Mouse (Mus musculus): ENCODE measurements around the gene Iqsec1. TPM values are rescaled to one million over a fixed set of nuclear protein-coding genes. Genes with fewer than 3 reads are reported as not detected.

Gene Iqsec1
- total and polyA plus RNA-seq, 3 experiments: 17.0 to 90.4 (median 83.5) TPM

GRCm38 (mm10) chr6:91012458-91012857 is 24.0 kb upstream of the Iqsec1 start:
- in situ Hi-C loops (cut with MboI; ENCODE audit: low pct_ligation_motif_present, low pct_unique_long_range_greater_than_20kb, low sequenced_read_pairs): no loop called here
- TF ChIP-seq EP300 (IDR thresholded peaks at IDR 0.05; ENCODE audit: low read length) (no peak), MAX (IDR thresholded peaks at IDR 0.05; ENCODE audit: low read length) (no peak), CTCF (conservative IDR thresholded peaks at IDR 0.05 in 1 of 2, IDR thresholded peaks at IDR 0.05 in 1 of 2; ENCODE audit: low read depth in 2 of 2, low read length in 2 of 2) (no peak), ZC3H11A (IDR thresholded peaks at IDR 0.05; ENCODE audit: low read depth, low read length) (no peak), GABPA (IDR thresholded peaks at IDR 0.05; ENCODE audit: insufficient replicate concordance, low read depth, low read length) (no peak), E2F4 (IDR thresholded peaks at IDR 0.05; ENCODE audit: insufficient replicate concordance, low read depth, low read length) (no peak), SIN3A (IDR thresholded peaks at IDR 0.05; ENCODE audit: low read length) (no peak), NRF1 (IDR thresholded peaks at IDR 0.05; ENCODE audit: low read depth, low read length) (no peak), USF1 (IDR thresholded peaks at IDR 0.05; ENCODE audit: low read depth, low read length) (no peak), MXI1 (IDR thresholded peaks at IDR 0.05; ENCODE audit: low read depth, low read length) (no peak), ZNF384 (IDR thresholded peaks at IDR 0.05; ENCODE audit: low read depth, low read length) (no peak), POLR2A (IDR thresholded peaks at IDR 0.05; ENCODE audit: low read depth, low read length) (no peak), HCFC1 (IDR thresholded peaks at IDR 0.05; ENCODE audit: low read depth, low read length) (no peak), SMC3 (IDR thresholded peaks at IDR 0.05; ENCODE audit: low read depth, low read length) (no peak)
- no peak overlapping the region for H3K4me2 ChIP-seq (ENCODE audit: insufficient read depth, low read depth, poor library complexity, severe bottlenecking)
- no peaks in the 10 kb centered on the region for H3K9me3 ChIP-seq (replicated peaks; ENCODE audit: low read length)
- H3K27ac ChIP-seq (ENCODE audit: insufficient read depth, low read depth): no peak overlapping the region
- no peaks in the 10 kb centered on the region for H3K4me1 ChIP-seq (ENCODE audit: control insufficient read depth in 1 of 2, insufficient read depth in 2 of 2)
- dilution Hi-C loops (cut with MboI; ENCODE audit: extremely low pct_ligation_motif_present, extremely low pct_unique_long_range_greater_than_20kb, low sequenced_read_pairs): no loop called here
- H3K36me3 ChIP-seq (replicated peaks in 1 of 2; ENCODE audit: control insufficient read depth in 1 of 2, insufficient read depth in 1 of 2, low read length in 1 of 2): peaks cover 51 to 60% of the 10 kb centered on the region in 2 experiments
- no peaks in the 10 kb centered on the region for H3K79me2 ChIP-seq (replicated peaks; ENCODE audit: control insufficient read depth, extremely low read depth, insufficient read depth, poor library complexity, severe bottlenecking)
- no peak for DNase-seq (ENCODE audit: extremely low read depth)
- no peak overlapping the region for H3K4me3 ChIP-seq (replicated peaks in 1 of 3; ENCODE audit: low read depth in 2 of 3, low read length in 2 of 3, poor library complexity in 1 of 3)
- no peak overlapping the region for H3K9ac ChIP-seq (ENCODE audit: insufficient read depth, low read depth)
- no peaks in the 10 kb centered on the region for H3K27me3 ChIP-seq (replicated peaks)

GRCm38 (mm10) chr6:91011568-91011967 is 23.1 kb upstream of the Iqsec1 start:
- no peak overlapping the region for H3K9ac ChIP-seq (ENCODE audit: insufficient read depth, low read depth)
- TF ChIP-seq ZMIZ1 (IDR thresholded peaks at IDR 0.05; ENCODE audit: low read depth, low read length) (no peak), CHD1 (IDR thresholded peaks at IDR 0.05; ENCODE audit: low read depth, low read length) (no peak), TBP (conservative IDR thresholded peaks at IDR 0.05; ENCODE audit: low read depth, low read length) (no peak), MAX (IDR thresholded peaks at IDR 0.05; ENCODE audit: low read length) (no peak), GABPA (IDR thresholded peaks at IDR 0.05; ENCODE audit: insufficient replicate concordance, low read depth, low read length) (no peak), USF2 (conservative IDR thresholded peaks at IDR 0.05; ENCODE audit: low read depth, low read length) (no peak), E2F4 (IDR thresholded peaks at IDR 0.05; ENCODE audit: insufficient replicate concordance, low read depth, low read length) (no peak), CHD2 (IDR thresholded peaks at IDR 0.05; ENCODE audit: low read length) (no peak), ZNF384 (IDR thresholded peaks at IDR 0.05; ENCODE audit: low read depth, low read length) (no peak), MEF2A (IDR thresholded peaks at IDR 0.05; ENCODE audit: borderline replicate concordance, low read depth, low read length) (no peak), NRF1 (IDR thresholded peaks at IDR 0.05; ENCODE audit: low read depth, low read length) (no peak), KAT2A (IDR thresholded peaks at IDR 0.05; ENCODE audit: insufficient replicate concordance, low read length) (no peak), MAFK (IDR thresholded peaks at IDR 0.05; ENCODE audit: insufficient replicate concordance, low read length) (no peak), SMC3 (IDR thresholded peaks at IDR 0.05; ENCODE audit: low read depth, low read length) (no peak), RAD21 (IDR thresholded peaks at IDR 0.05; ENCODE audit: low read depth, low read length) (no peak), POLR2AphosphoS2 (IDR thresholded peaks at IDR 0.05; ENCODE audit: low read depth, low read length) (no peak)
- H3K4me1 ChIP-seq (ENCODE audit: control insufficient read depth in 1 of 2, insufficient read depth in 2 of 2): no peaks in the 10 kb centered on the region
- peaks cover 43 to 51% of the 10 kb centered on the region in 2 experiments for H3K36me3 ChIP-seq (replicated peaks in 1 of 2; ENCODE audit: control insufficient read depth in 1 of 2, insufficient read depth in 1 of 2, low read length in 1 of 2)
- H3K4me2 ChIP-seq (ENCODE audit: insufficient read depth, low read depth, poor library complexity, severe bottlenecking): no peak overlapping the region
- H3K27ac ChIP-seq (ENCODE audit: insufficient read depth, low read depth): no peak overlapping the region
- H3K9me3 ChIP-seq (replicated peaks; ENCODE audit: low read length): no peaks in the 10 kb centered on the region
- no peaks in the 10 kb centered on the region for H3K27me3 ChIP-seq (replicated peaks)
- in situ Hi-C loops (cut with MboI; ENCODE audit: low pct_ligation_motif_present, low pct_unique_long_range_greater_than_20kb, low sequenced_read_pairs): no loop called here
- DNase-seq (ENCODE audit: extremely low read depth): no peak
- H3K4me3 ChIP-seq (replicated peaks in 1 of 3; ENCODE audit: low read depth in 2 of 3, low read length in 2 of 3, poor library complexity in 1 of 3): no peak overlapping the region
- no peaks in the 10 kb centered on the region for H3K79me2 ChIP-seq (replicated peaks; ENCODE audit: control insufficient read depth, extremely low read depth, insufficient read depth, poor library complexity, severe bottlenecking)
- dilution Hi-C loops (cut with MboI; ENCODE audit: extremely low pct_ligation_motif_present, extremely low pct_unique_long_range_greater_than_20kb, low sequenced_read_pairs): no loop called here
